In the genomic region with DNA sequence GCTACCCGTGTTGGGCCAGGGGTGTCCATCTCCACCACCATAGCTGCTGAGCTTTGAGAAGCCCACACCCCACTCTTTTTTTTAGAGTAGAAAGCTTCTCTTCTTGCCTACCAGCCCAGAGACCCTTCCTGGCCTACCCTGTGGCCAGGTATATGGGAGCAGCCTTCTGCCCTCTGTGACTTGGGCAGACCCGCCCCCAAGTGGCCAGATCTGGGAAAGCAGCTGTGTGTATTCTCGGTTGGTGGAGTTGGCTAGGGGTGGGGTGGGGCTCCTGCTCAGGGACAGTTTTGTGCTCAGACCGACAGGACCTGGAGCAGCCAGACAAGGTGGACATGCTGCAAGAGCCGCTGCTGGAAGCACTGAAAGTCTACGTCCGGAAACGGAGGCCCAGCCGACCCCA, we compare ENCODE assay signal across 8 mouse cellular contexts. TPM values are rescaled to one million over a fixed set of nuclear protein-coding genes. Genes with fewer than 3 reads are reported as not detected.
DNase-seq lines count a peak whose midpoint lies in the region; ATAC-seq and TF ChIP-seq lines count a peak whose summit lies in the region.

No protein-coding gene starts in this region.

- H3K9me3 ChIP-seq in heart, embryonic 12.5 days (replicated peaks), result no peaks in the 10 kb centered on the region
- no peaks in the 10 kb centered on the region for H3K9me3 ChIP-seq in midbrain, embryonic 13.5 days

- 61% methylated on average over 9 of the region's 9 CpGs for WGBS in heart, embryonic 12.5 days
- WGBS in midbrain, embryonic 13.5 days, result 52% methylated on average over 9 of the region's 9 CpGs

- no peak overlapping the region for H3K9ac ChIP-seq in heart, embryonic 12.5 days
- H3K9ac ChIP-seq in midbrain, embryonic 13.5 days (replicated peaks), result no peak overlapping the region

- H3K27me3 ChIP-seq in heart, embryonic 12.5 days (replicated peaks), result no peaks in the 10 kb centered on the region
- no peaks in the 10 kb centered on the region for H3K27me3 ChIP-seq in midbrain, embryonic 13.5 days

- no peak overlapping the region for H3K4me2 ChIP-seq in heart, embryonic 12.5 days
- H3K4me2 ChIP-seq in midbrain, embryonic 13.5 days (replicated peaks), result no peak overlapping the region

- peaks cover 78% of the 10 kb centered on the region for H3K36me3 ChIP-seq in heart, embryonic 12.5 days
- H3K36me3 ChIP-seq in midbrain, embryonic 13.5 days, result peaks cover 14% of the 10 kb centered on the region

- TF ChIP-seq CTCF in bone marrow macrophage, adult 2 months (IDR thresholded peaks at IDR 0.05; ENCODE audit: low read depth, low read length), result peak; percentile 60

- peak; percentile 83 to 97 for DNase-seq in heart, adult 18-20 months
- peak; percentile 77 to 84 for DNase-seq in left cerebral cortex, postnatal 36 days (ENCODE audit: low spot score in 2 of 2)
- peak; percentile 83 to 94 for DNase-seq in spleen, postnatal 4 days (ENCODE audit: low spot score in 2 of 2)

- H3K4me3 ChIP-seq in heart, embryonic 12.5 days, result no peak overlapping the region
- H3K4me3 ChIP-seq in bone marrow macrophage, adult 2 months (ENCODE audit: insufficient read depth, low read length), result no peak overlapping the region
- no peak overlapping the region for H3K4me3 ChIP-seq in midbrain, embryonic 13.5 days (replicated peaks)

- H3K4me1 ChIP-seq in heart, embryonic 12.5 days (replicated peaks), result peaks cover 44% of the 10 kb centered on the region
- peaks cover 3% of the 10 kb centered on the region; the same call in 1 of the 2 replicates for H3K4me1 ChIP-seq in bone marrow macrophage, adult 2 months (ENCODE audit: control insufficient read depth, insufficient read depth, low read length)
- H3K4me1 ChIP-seq in midbrain, embryonic 13.5 days (replicated peaks), result peaks cover 51% of the 10 kb centered on the region

- no peak; the same call in 1 of the 2 replicates for ATAC-seq in heart, embryonic 12.5 days (ENCODE audit: insufficient number of reproducible peaks, low FRiP score)
- ATAC-seq in erythroblast, adult 5-6 weeks (replicated peaks; ENCODE audit: low FRiP score, poor library complexity, severe bottlenecking), result peak; percentile 64
- peak; percentile 64; a peak in 3 of 4 replicates for ATAC-seq in hematopoietic stem cell, adult 5-6 weeks (replicated peaks in 1 of 2; ENCODE audit: insufficient read depth in 1 of 2, low FRiP score in 2 of 2, low TSS enrichment in 1 of 2, low read depth in 1 of 2, poor library complexity in 2 of 2, severe bottlenecking in 2 of 2)
- ATAC-seq in midbrain, embryonic 13.5 days, result 0 out of 2 replicates have a peak, but pooled peaks have one; percentile 9

- intact Hi-C loops in left cerebral cortex, postnatal 36 days (cut with DNase I), result loop anchor here (1.0 kb wide), 1 partner anchor 50 kb away; no protein-coding TSS in a partner anchor

- no peak overlapping the region for H3K27ac ChIP-seq in heart, embryonic 12.5 days (ENCODE audit: poor library complexity, severe bottlenecking)
- no peak overlapping the region for H3K27ac ChIP-seq in bone marrow macrophage, adult 2 months (ENCODE audit: insufficient read depth, low read depth, low read length)
- no peak overlapping the region for H3K27ac ChIP-seq in midbrain, embryonic 13.5 days

- TF ChIP-seq POLR2A in bone marrow macrophage, adult 2 months (IDR thresholded peaks at IDR 0.05; ENCODE audit: borderline replicate concordance, low read depth, low read length), result no peak

RNA-seq across cellular contexts. Expression of a gene that starts 10.6 kb away (rescaled TPM):
- total RNA-seq in heart, adult 18-20 months (2021), result under 1 TPM; 0.36 to 0.45 TPM
- 3.5 and 3.9 TPM in 2 replicates for polyA plus RNA-seq in heart, embryonic 12.5 days (2016; fragmentation: Nextera tagmentation; extraction: Ambion mirVana)
- not detected in 2 replicates for polyA plus RNA-seq in bone marrow macrophage, adult 2 months (2012; ENCODE audit: insufficient read depth, insufficient read length, missing spikeins)
- not detected in 2 replicates for total RNA-seq in erythroblast, adult 5-6 weeks (2015; ENCODE audit: low replicate concordance)
- not detected in 2 replicates for total RNA-seq in erythroblast, adult 5-6 weeks (2017; ENCODE audit: low replicate concordance)
- not detected in 2 replicates for total RNA-seq in hematopoietic stem cell, adult 5-6 weeks (2017)
- 1 to 10 TPM; 2.0 TPM for total RNA-seq in left cerebral cortex, postnatal 36 days (2021)
- polyA plus RNA-seq in midbrain, embryonic 13.5 days (2015; fragmentation: Nextera tagmentation; extraction: Ambion mirVana), result 0.58 and 0.99 TPM in 2 replicates

RNA-seq across cellular contexts. Expression of a gene that starts 44.6 kb away (rescaled TPM):
- 10 to 100 TPM in 1 of 2 experiments, 1 to 10 TPM in 1; 8.7 to 10.1 TPM for total RNA-seq in heart, adult 18-20 months (2021)
- polyA plus RNA-seq in heart, embryonic 12.5 days (2016; fragmentation: Nextera tagmentation; extraction: Ambion mirVana), result 33.8 and 35.1 TPM in 2 replicates
- 24.0 and 25.9 TPM in 2 replicates for polyA plus RNA-seq in bone marrow macrophage, adult 2 months (2012; ENCODE audit: insufficient read depth, insufficient read length, missing spikeins)
- 13.1 and 13.2 TPM in 2 replicates for total RNA-seq in erythroblast, adult 5-6 weeks (2015; ENCODE audit: low replicate concordance)
- 2.8 TPM in 2 replicates for total RNA-seq in erythroblast, adult 5-6 weeks (2017; ENCODE audit: low replicate concordance)
- 5.2 and 6.5 TPM in 2 replicates for total RNA-seq in hematopoietic stem cell, adult 5-6 weeks (2017)
- 10 to 100 TPM; 10.5 to 11.6 TPM for total RNA-seq in left cerebral cortex, postnatal 36 days (2021)
- polyA plus RNA-seq in midbrain, embryonic 13.5 days (2015; fragmentation: Nextera tagmentation; extraction: Ambion mirVana), result 7.5 and 9.1 TPM in 2 replicates

RNA-seq across cellular contexts. Expression of a gene that starts 51.8 kb away (rescaled TPM):
- total RNA-seq in heart, adult 18-20 months (2021), result 1 to 10 TPM; 1.5 to 1.8 TPM
- 196 and 201 TPM in 2 replicates for polyA plus RNA-seq in heart, embryonic 12.5 days (2016; fragmentation: Nextera tagmentation; extraction: Ambion mirVana)
- 135 and 154 TPM in 2 replicates for polyA plus RNA-seq in bone marrow macrophage, adult 2 months (2012; ENCODE audit: insufficient read depth, insufficient read length, missing spikeins)
- 132 and 152 TPM in 2 replicates for total RNA-seq in erythroblast, adult 5-6 weeks (2015; ENCODE audit: low replicate concordance)
- total RNA-seq in erythroblast, adult 5-6 weeks (2017; ENCODE audit: low replicate concordance), result 334 and 394 TPM in 2 replicates
- total RNA-seq in hematopoietic stem cell, adult 5-6 weeks (2017), result 503 and 531 TPM in 2 replicates
- 1 to 10 TPM in 1 of 2 experiments, under 1 TPM in 1; 0.66 to 1.8 TPM for total RNA-seq in left cerebral cortex, postnatal 36 days (2021)
- polyA plus RNA-seq in midbrain, embryonic 13.5 days (2015; fragmentation: Nextera tagmentation; extraction: Ambion mirVana), result 118 and 125 TPM in 2 replicates

Comparison
In these comparisons a context has a peak if more than half of its experiments do, and no peak if none do; other contexts are left out.
1. RNA of a gene that starts 51.8 kb away (total RNA-seq): 503 to 531 TPM in hematopoietic stem cell, adult 5-6 weeks and 132 to 394 TPM in erythroblast, adult 5-6 weeks; 1.5 to 1.8 TPM in heart, adult 18-20 months and 0.66 to 1.8 TPM in left cerebral cortex, postnatal 36 days; every median in the first group is over 10 times any median in the second.
2. Peak in every context shown above with its lines, with median percentiles within 50 percentile points of each other: DNase-seq.